Mouse (Mus musculus): Measurements from ENCODE around the gene Olfr267. TPM values are rescaled to one million over a fixed set of nuclear protein-coding genes. Genes with fewer than 3 reads are reported as not detected.

Gene Olfr267
- polyA plus RNA-seq, 1 experiment from 2014 or later, result 0.06 TPM

Other genes starting within 250 kb of the Olfr267 start
- gene Lpar1, start 233.8 kb downstream of the Olfr267 start, polyA plus RNA-seq (2014; fragmentation: Nextera tagmentation; extraction: Ambion mirVana), result 51.9 and 59.1 TPM in 2 replicates
- 41.9 and 43.4 TPM in 2 replicates for gene Ecpas, start 125.0 kb upstream of the Olfr267 start, polyA plus RNA-seq (2014; fragmentation: Nextera tagmentation; extraction: Ambion mirVana)
- gene Zkscan16, start 155.9 kb upstream of the Olfr267 start, polyA plus RNA-seq (2014; fragmentation: Nextera tagmentation; extraction: Ambion mirVana), result 0.73 and 0.93 TPM in 2 replicates
- gene Ptgr1, start 199.4 kb upstream of the Olfr267 start, polyA plus RNA-seq (2014; fragmentation: Nextera tagmentation; extraction: Ambion mirVana), result 17.4 and 19.5 TPM in 2 replicates
- gene Dnajc25, start 207.3 kb upstream of the Olfr267 start, polyA plus RNA-seq (2014; fragmentation: Nextera tagmentation; extraction: Ambion mirVana), result 5.4 and 6.5 TPM in 2 replicates
- 6.9 and 8.2 TPM in 2 replicates for gene Gm20503, start 215.5 kb upstream of the Olfr267 start, polyA plus RNA-seq (2014; fragmentation: Nextera tagmentation; extraction: Ambion mirVana)
- gene Gng10, start 247.4 kb upstream of the Olfr267 start, polyA plus RNA-seq (2014; fragmentation: Nextera tagmentation; extraction: Ambion mirVana), result 99.2 and 104 TPM in 2 replicates

All from hindbrain, embryonic 11.5 days (tissue).